Mouse (Mus musculus): ENCODE data around the gene Syne1. TPM values are rescaled to one million over a fixed set of nuclear protein-coding genes. Genes with fewer than 3 reads are reported as not detected.
A peak's percentile ranks its signal among the peaks of the same experiment; 100 is the strongest.

Syne1 gene
- total and polyA plus RNA-seq, 3 experiments: 10.8 to 85.0 (median 59.1) TPM

DNA sequence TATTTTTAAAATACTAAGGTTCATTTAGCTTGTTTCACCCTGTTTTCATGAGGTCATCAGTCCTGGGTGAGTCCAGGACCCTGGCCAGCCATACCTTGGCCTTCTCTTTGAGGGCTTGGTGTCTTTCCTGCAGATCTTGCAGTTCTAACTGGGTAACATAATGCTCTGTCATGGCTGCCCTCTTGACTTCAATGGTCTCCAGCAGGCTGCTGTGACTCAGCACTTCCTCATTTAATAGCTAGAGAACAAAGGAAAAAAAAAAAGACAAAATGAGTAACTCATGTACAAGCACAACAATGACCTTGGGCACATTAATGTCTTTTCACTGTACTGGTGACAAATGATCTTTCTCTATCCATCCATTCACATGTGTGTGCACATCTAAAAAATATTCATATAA is 294.6 kb downstream of the Syne1 start:
- peaks cover 6% of the 10 kb centered on the region for H3K27me3 ChIP-seq (ENCODE audit: insufficient read depth, low read length)
- no peaks in the 10 kb centered on the region for H3K9me3 ChIP-seq (replicated peaks)
- DNase-seq (ENCODE audit: low spot score) (no peak), ATAC-seq (ENCODE audit: extremely low read depth, insufficient number of reproducible peaks, low FRiP score, poor library complexity, severe bottlenecking) (peak; percentile 22)
- H3K4me1 ChIP-seq (ENCODE audit: insufficient read depth, low read depth, low read length): peaks cover 3% of the 10 kb centered on the region; the same call in 1 of the 2 replicates
- H3K4me3 ChIP-seq (ENCODE audit: low read depth, low read length): no peak overlapping the region
- no peak for TF ChIP-seq GATA1 (IDR thresholded peaks at IDR 0.05; ENCODE audit: borderline replicate concordance, low read length)
- TF ChIP-seq POLR2AphosphoS5 (IDR thresholded peaks at IDR 0.05; ENCODE audit: insufficient replicate concordance, low read depth, low read length): no peak
- H3K36me3 ChIP-seq (replicated peaks): no peaks in the 10 kb centered on the region

DNA sequence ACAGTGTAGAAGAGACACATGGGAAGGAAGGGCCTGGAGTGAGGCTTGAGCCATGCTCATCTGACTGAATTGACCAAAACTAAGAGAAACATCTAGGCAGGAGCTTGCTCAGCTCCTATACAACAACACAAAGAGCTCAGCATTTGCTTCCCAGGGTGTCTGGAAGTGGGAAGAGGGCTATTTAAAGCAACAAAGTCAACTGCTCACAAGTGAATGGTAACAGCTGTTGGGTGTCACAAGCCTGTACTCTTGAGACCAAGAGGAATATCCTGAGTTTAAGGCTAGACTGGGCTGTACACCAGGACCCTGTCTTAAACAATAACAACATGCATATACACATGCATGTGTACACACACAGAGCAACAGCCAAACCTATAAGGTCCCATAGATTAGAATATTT is 297.5 kb downstream of the Syne1 start:
- no peak for TF ChIP-seq TAL1 (conservative IDR thresholded peaks at IDR 0.05; ENCODE audit: low read depth, low read length)
- TF ChIP-seq GATA1 (IDR thresholded peaks at IDR 0.05; ENCODE audit: borderline replicate concordance, low read length): no peak
- TF ChIP-seq POLR2AphosphoS5 (IDR thresholded peaks at IDR 0.05; ENCODE audit: insufficient replicate concordance, low read depth, low read length): no peak
- DNase-seq (ENCODE audit: low spot score): no peak
- Histone ChIP-seq H3K4me3 (ENCODE audit: low read depth, low read length) (no peak overlapping the region), H3K4me1 (ENCODE audit: insufficient read depth, low read depth, low read length) (peaks cover 3% of the 10 kb centered on the region; the same call in 1 of the 2 replicates), H3K27me3 (ENCODE audit: insufficient read depth, low read length) (no peaks in the 10 kb centered on the region), H3K36me3 (replicated peaks) (no peaks in the 10 kb centered on the region), H3K9me3 (replicated peaks) (no peaks in the 10 kb centered on the region)
- ATAC-seq (ENCODE audit: extremely low read depth, insufficient number of reproducible peaks, low FRiP score, poor library complexity, severe bottlenecking): no peak

DNA sequence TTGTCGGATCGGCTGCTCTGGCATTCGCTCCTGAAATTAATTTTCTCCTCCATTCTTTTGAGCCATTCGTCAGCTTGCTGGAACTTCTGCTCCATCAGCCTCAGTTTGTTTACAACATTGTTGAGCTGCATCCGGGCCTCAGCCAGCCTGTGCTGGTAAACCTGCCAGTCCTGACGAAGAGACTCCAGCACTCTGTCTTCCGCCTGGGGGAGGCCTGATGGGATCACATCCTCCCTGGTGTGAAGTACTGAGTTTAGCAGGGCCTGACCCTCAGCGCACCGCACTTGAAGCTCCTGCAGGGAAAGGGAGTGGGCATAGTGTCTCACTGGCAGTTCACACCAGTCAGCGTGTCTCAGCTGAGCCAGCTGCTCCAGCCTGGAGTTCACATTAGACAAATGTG is 300.6 kb downstream of the Syne1 start:
- no peaks in the 10 kb centered on the region for H3K9me3 ChIP-seq (replicated peaks)
- no peak for TF ChIP-seq GATA1 (IDR thresholded peaks at IDR 0.05; ENCODE audit: borderline replicate concordance, low read length)
- TF ChIP-seq CTCF (IDR thresholded peaks at IDR 0.05; ENCODE audit: low read depth, low read length): no peak
- no peak for TF ChIP-seq GATA2 (IDR thresholded peaks at IDR 0.05; ENCODE audit: borderline replicate concordance, low read depth, low read length)
- TF ChIP-seq POLR2AphosphoS5 (IDR thresholded peaks at IDR 0.05; ENCODE audit: insufficient replicate concordance, low read depth, low read length): no peak
- TF ChIP-seq TAL1 (conservative IDR thresholded peaks at IDR 0.05; ENCODE audit: low read depth, low read length): no peak
- DNase-seq (ENCODE audit: low spot score): no peak
- H3K4me3 ChIP-seq (ENCODE audit: low read depth, low read length): no peak overlapping the region
- H3K27me3 ChIP-seq (ENCODE audit: insufficient read depth, low read length): no peaks in the 10 kb centered on the region
- H3K4me1 ChIP-seq (ENCODE audit: insufficient read depth, low read depth, low read length): no peaks in the 10 kb centered on the region
- no peaks in the 10 kb centered on the region for H3K36me3 ChIP-seq (replicated peaks)
- no peak for ATAC-seq (ENCODE audit: extremely low read depth, insufficient number of reproducible peaks, low FRiP score, poor library complexity, severe bottlenecking)

DNA sequence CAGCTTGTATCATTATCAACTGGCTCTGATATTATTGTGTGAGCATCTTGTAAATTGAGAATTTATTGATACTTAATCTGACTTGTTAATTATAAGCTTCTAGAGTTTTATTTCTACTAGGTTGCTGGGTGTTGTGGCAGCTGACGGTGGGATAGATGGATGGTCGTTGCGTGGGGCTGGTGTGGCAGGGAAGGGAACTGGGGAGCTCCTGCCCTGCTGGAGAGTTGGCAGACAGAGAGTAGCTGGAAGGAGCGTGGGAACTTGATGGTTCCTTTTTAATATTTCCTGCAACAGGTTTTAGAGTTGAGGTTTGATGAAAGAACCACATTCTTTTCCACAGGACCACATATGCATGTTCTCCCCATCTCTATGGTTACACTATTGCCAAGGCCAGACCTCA is 311.6 kb downstream of the Syne1 start:
- H3K9me3 ChIP-seq (replicated peaks): no peaks in the 10 kb centered on the region
- TF ChIP-seq CTCF (IDR thresholded peaks at IDR 0.05; ENCODE audit: low read depth, low read length) (no peak), GATA1 (IDR thresholded peaks at IDR 0.05; ENCODE audit: borderline replicate concordance, low read length) (no peak), POLR2AphosphoS5 (IDR thresholded peaks at IDR 0.05; ENCODE audit: insufficient replicate concordance, low read depth, low read length) (no peak), GATA2 (IDR thresholded peaks at IDR 0.05; ENCODE audit: borderline replicate concordance, low read depth, low read length) (no peak), TAL1 (conservative IDR thresholded peaks at IDR 0.05; ENCODE audit: low read depth, low read length) (no peak)
- no peak overlapping the region for H3K4me3 ChIP-seq (ENCODE audit: low read depth, low read length)
- DNase-seq (ENCODE audit: low spot score): no peak
- no peaks in the 10 kb centered on the region for H3K4me1 ChIP-seq (ENCODE audit: insufficient read depth, low read depth, low read length)
- H3K36me3 ChIP-seq (replicated peaks): no peaks in the 10 kb centered on the region
- no peak for ATAC-seq (ENCODE audit: extremely low read depth, insufficient number of reproducible peaks, low FRiP score, poor library complexity, severe bottlenecking)
- H3K27me3 ChIP-seq (ENCODE audit: insufficient read depth, low read length): no peaks in the 10 kb centered on the region

DNA sequence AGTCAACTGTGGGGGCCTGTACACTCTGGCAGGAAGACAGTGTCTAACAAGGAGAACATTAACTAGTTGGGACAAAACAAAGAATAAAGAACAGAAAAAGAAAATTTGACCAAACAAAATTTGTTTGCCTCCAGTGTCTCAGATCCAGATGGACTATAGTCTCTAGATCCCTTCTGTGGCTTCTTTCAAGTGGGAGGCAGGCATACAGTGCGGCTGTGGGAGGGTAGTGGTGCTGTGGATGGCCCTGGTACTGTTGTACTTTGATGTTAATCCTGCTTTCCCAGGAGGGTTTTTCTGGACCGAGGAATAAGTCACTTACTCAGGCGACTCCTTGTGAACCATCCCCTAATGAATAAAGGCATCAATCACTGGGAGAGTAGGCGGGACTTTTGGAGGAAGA is 314.4 kb downstream of the Syne1 start:
- Histone ChIP-seq H3K36me3 (replicated peaks) (no peaks in the 10 kb centered on the region), H3K27me3 (ENCODE audit: insufficient read depth, low read length) (no peaks in the 10 kb centered on the region), H3K4me3 (ENCODE audit: low read depth, low read length) (no peak overlapping the region), H3K4me1 (ENCODE audit: insufficient read depth, low read depth, low read length) (no peaks in the 10 kb centered on the region), H3K9me3 (replicated peaks) (no peaks in the 10 kb centered on the region)
- ATAC-seq (ENCODE audit: extremely low read depth, insufficient number of reproducible peaks, low FRiP score, poor library complexity, severe bottlenecking): no peak
- no peak for TF ChIP-seq GATA2 (IDR thresholded peaks at IDR 0.05; ENCODE audit: borderline replicate concordance, low read depth, low read length)
- TF ChIP-seq CTCF (IDR thresholded peaks at IDR 0.05; ENCODE audit: low read depth, low read length): no peak
- TF ChIP-seq POLR2AphosphoS5 (IDR thresholded peaks at IDR 0.05; ENCODE audit: insufficient replicate concordance, low read depth, low read length): no peak
- TF ChIP-seq GATA1 (IDR thresholded peaks at IDR 0.05; ENCODE audit: borderline replicate concordance, low read length): no peak
- TF ChIP-seq TAL1 (conservative IDR thresholded peaks at IDR 0.05; ENCODE audit: low read depth, low read length): no peak
- DNase-seq (ENCODE audit: low spot score): no peak

DNA sequence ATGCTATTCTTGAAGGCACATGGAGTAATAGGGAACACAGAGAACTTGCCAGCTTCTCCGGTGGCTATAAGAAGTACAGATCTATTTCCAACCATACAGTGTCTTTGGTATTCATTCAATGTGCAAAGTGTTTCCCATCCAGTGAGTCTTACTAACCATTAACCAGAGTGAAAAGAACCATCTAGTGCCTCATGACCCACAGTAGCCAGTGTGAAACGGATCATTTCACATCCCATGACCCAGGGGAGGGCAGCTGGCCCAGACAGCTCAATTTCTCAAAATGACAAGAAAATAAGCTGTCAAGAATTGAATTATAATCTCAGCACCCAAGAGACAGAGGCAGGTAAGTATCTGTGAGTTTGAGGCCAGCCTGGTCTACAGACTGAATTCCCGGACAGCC is 315.1 kb downstream of the Syne1 start:
- Histone ChIP-seq H3K4me1 (ENCODE audit: insufficient read depth, low read depth, low read length) (no peaks in the 10 kb centered on the region), H3K9me3 (replicated peaks) (no peaks in the 10 kb centered on the region), H3K36me3 (replicated peaks) (no peaks in the 10 kb centered on the region), H3K4me3 (ENCODE audit: low read depth, low read length) (no peak overlapping the region), H3K27me3 (ENCODE audit: insufficient read depth, low read length) (no peaks in the 10 kb centered on the region)
- no peak for ATAC-seq (ENCODE audit: extremely low read depth, insufficient number of reproducible peaks, low FRiP score, poor library complexity, severe bottlenecking)
- DNase-seq (ENCODE audit: low spot score): no peak
- no peak for TF ChIP-seq CTCF (IDR thresholded peaks at IDR 0.05; ENCODE audit: low read depth, low read length)
- TF ChIP-seq POLR2AphosphoS5 (IDR thresholded peaks at IDR 0.05; ENCODE audit: insufficient replicate concordance, low read depth, low read length): no peak
- TF ChIP-seq GATA2 (IDR thresholded peaks at IDR 0.05; ENCODE audit: borderline replicate concordance, low read depth, low read length): no peak
- no peak for TF ChIP-seq TAL1 (conservative IDR thresholded peaks at IDR 0.05; ENCODE audit: low read depth, low read length)
- TF ChIP-seq GATA1 (IDR thresholded peaks at IDR 0.05; ENCODE audit: borderline replicate concordance, low read length): no peak

Measured in G1E (cell line).